Mouse (Mus musculus) lung, embryonic 14.5 days (tissue): Measurements from ENCODE around the gene Gatad2b. TPM values are rescaled to one million over a fixed set of nuclear protein-coding genes. Genes with fewer than 3 reads are reported as not detected.
A peak's percentile ranks its signal among the peaks of the same experiment; 100 is the strongest.
"Not testable (repeated sequence)": the region's sequence is repeated elsewhere in the genome, so short reads cannot be mapped to it uniquely, and the experiment has no call there.

Source experiments
- ATAC-seq: fragments of 200-750 bp; cut with Nextera tagmentation; 2 replicates; pipeline ENCODE4 v1.8.0; 2017; ENCODE audit warnings: mild to moderate bottlenecking, moderate TSS enrichment, moderate library complexity; ENCODE audit not compliant: insufficient read depth
- DNase-seq: peaks from one replicate; pipeline ENCODE4 v3.0.0-alpha.2; 2015
- H3K27ac ChIP-seq: fragments of 300-500 bp; sonication (generic); 2 replicates; pipeline ENCODE4 v1.5.1; 2014; ENCODE audit warnings: low read depth, mild to moderate bottlenecking, moderate library complexity
- H3K27me3 ChIP-seq: fragments of 300-500 bp; sonication (generic); 2 replicates; pipeline ENCODE4 v1.6.1; 2014; ENCODE audit warnings: low read length, control low read depth; ENCODE audit not compliant: insufficient read depth
- H3K36me3 ChIP-seq: fragments of 300-500 bp; sonication (generic); 2 replicates; pipeline ENCODE4 v1.6.1; 2014; ENCODE audit warnings: control low read depth; ENCODE audit not compliant: insufficient read depth
- H3K4me1 ChIP-seq: fragments of 300-500 bp; sonication (generic); 2 replicates; pipeline ENCODE4 v1.6.1; 2014; ENCODE audit warnings: antibody characterized with exemption, control low read depth; ENCODE audit not compliant: insufficient read depth
- H3K4me2 ChIP-seq: fragments of 300-500 bp; sonication (generic); 2 replicates; pipeline ENCODE4 v1.6.1; 2014; ENCODE audit warnings: mild to moderate bottlenecking
- H3K4me3 ChIP-seq: fragments of 300-500 bp; sonication (generic); 2 replicates; pipeline ENCODE4 v1.5.1; 2014; ENCODE audit warnings: low read depth, low read length
- H3K9ac ChIP-seq: fragments of 300-500 bp; sonication (generic); 2 replicates; pipeline ENCODE4 v1.6.1; 2014
- H3K9me3 ChIP-seq: fragments of 300-500 bp; sonication (generic); 2 replicates; pipeline ENCODE4 v1.6.1; 2016; ENCODE audit warnings: low read depth, low read length, control low read depth
- CTCF ChIP-seq: IDR thresholded peaks from 2 replicates; pipeline ENCODE4 v1.5.1; 2016; ENCODE audit warnings: antibody characterized with exemption, low read depth
- WGBS: fragments of 180-500 bp; shearing (Covaris S2); extraction: QIAGEN DNeasy Blood & Tissue Kit; methylation state at CpG from one replicate; pipeline ENCODE4 v1.1.7; 2014; 5-methylcytosine and 5-hydroxymethylcytosine counted together
- polyA plus RNA-seq: library from polyadenylated mRNA; unstranded; fragments of >200 nt; fragmentation: Nextera tagmentation; extraction: Ambion mirVana; gene quantifications from 2 replicates; pipeline ENCODE4 v1.2.1, GENCODE M21; 2014

Gatad2b gene
- polyA plus RNA-seq, 1 experiment from 2014 or later: 15.8 TPM

DNA sequence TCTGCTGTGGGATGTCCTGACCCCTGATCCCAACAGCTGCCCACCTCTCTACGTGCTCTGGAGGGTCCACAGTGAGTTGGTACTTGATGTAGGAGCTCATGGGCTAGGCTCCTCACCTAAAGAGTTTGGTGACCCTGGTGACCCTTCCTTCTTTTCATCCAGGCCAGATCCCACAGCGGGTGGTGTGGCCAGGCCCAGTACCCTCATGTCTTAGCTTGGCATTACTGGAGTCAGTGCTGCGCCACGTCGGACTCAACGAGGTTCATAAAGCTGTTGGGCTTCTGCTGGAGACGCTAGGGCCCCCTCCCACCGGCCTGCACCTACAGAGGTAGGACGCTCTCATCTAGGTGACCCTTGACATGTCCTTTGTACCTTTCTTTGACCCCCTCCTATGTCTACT is 13.8 kb upstream of the Gatad2b start:
- no peak overlapping the region for H3K4me3 ChIP-seq
- H3K4me2 ChIP-seq: no peak overlapping the region
- no peak overlapping the region for H3K27ac ChIP-seq
- DNase-seq (no peak), ATAC-seq (no peak)
- no peaks in the 10 kb centered on the region for H3K4me1 ChIP-seq
- H3K27me3 ChIP-seq: no peaks in the 10 kb centered on the region
- 88% methylated on average over 9 of the region's 9 CpGs for WGBS
- H3K9ac ChIP-seq: no peak overlapping the region
- peaks cover 54% of the 10 kb centered on the region for H3K36me3 ChIP-seq
- H3K9me3 ChIP-seq: no peaks in the 10 kb centered on the region
- no peak for TF ChIP-seq CTCF

- Histone ChIP-seq H3K9me3 (no peaks in the 10 kb centered on the region), H3K4me1 (no peaks in the 10 kb centered on the region), H3K4me3 (no peak overlapping the region), H3K36me3 (peaks cover 52% of the 10 kb centered on the region), H3K9ac (no peak overlapping the region), H3K27me3 (no peaks in the 10 kb centered on the region), H3K4me2 (no peak overlapping the region), H3K27ac (no peak overlapping the region)
- no peak for TF ChIP-seq CTCF
- WGBS: 94% methylated on average over 7 of the region's 7 CpGs
- ATAC-seq (no peak), DNase-seq (no peak)
Measured at GRCm38 (mm10) chr3:90279743-90280142, 13.2 kb upstream of the Gatad2b start.

DNA sequence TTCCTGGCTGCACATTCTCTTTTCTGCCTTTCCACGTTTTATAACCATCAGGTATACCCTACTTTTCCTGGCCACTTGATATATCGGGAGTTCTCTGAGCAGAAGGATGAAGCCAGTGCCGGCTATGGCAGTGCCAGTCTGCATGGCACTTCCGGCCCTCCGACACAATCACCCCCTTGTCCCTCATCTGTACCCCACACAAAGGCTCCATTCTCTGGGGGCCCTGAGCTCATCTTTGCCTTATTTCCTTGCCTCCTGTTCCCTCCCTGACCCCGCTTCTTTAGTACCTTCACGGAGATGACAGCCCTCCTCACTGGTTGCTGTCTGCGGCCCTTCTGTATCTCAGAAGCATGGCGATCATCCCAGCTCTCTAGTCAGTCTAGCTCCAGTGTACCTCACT is 12.3 kb upstream of the Gatad2b start:
- Histone ChIP-seq H3K4me1 (no peaks in the 10 kb centered on the region), H3K9me3 (no peaks in the 10 kb centered on the region), H3K4me3 (no peak overlapping the region), H3K27me3 (no peaks in the 10 kb centered on the region), H3K9ac (no peak overlapping the region), H3K36me3 (peaks cover 42% of the 10 kb centered on the region), H3K4me2 (no peak overlapping the region), H3K27ac (no peak overlapping the region)
- no peak for TF ChIP-seq CTCF
- WGBS: 87% methylated on average over 9 of the region's 9 CpGs
- no peak for ATAC-seq
- DNase-seq: no peak

DNA sequence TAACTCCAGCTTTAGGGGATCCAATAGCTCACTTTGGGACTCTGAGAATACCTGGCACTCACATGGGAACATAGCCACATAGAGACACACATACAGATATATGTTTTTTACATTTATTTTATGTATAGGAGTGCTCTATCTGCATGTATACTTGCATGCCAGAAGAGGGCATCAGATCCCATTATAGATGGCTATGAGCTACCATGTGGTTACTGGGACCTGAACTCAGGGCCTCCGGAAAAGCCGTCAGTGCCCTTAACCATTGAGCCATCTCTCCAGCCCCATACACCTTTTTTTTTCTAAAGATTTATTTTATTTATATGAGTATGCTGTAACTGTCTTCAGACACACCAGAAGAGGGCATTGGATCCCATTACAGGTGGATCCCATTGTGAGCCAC is 8.8 kb upstream of the Gatad2b start:
- Histone ChIP-seq H3K4me2 (no peak overlapping the region), H3K9me3 (no peaks in the 10 kb centered on the region), H3K27ac (no peak overlapping the region), H3K4me1 (no peaks in the 10 kb centered on the region), H3K4me3 (no peak overlapping the region), H3K36me3 (peaks cover 14% of the 10 kb centered on the region; the same call in 1 of the 2 replicates), H3K9ac (no peak overlapping the region), H3K27me3 (no peaks in the 10 kb centered on the region)
- DNase-seq: no peak
- no peak for ATAC-seq
- no peak for TF ChIP-seq CTCF
- 98% methylated on average over 2 of the region's 2 CpGs for WGBS

DNA sequence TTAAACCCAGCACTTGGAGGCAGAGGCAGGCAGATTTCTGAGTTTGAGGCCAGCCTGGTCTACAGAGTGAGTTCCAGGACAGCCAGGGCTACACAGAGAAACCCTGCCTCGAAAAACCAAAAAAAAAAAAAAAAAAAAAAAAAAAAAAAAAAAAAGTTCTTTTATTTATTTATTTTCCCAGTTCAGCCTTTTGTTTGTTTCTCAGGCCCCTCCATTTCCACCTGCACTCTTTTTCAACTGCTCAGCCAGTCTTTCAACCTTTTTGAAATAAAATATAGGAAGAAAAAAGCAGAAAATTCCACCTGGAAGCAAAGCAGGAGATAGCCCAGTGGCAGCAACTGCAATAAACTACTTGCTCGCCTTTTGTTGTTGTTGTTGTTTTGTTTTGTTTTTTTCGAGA is 3.6 kb upstream of the Gatad2b start:
- not testable (repeated sequence) for ATAC-seq, H3K36me3 ChIP-seq
- 63% methylated on average over 2 of the region's 3 CpGs for WGBS

DNA sequence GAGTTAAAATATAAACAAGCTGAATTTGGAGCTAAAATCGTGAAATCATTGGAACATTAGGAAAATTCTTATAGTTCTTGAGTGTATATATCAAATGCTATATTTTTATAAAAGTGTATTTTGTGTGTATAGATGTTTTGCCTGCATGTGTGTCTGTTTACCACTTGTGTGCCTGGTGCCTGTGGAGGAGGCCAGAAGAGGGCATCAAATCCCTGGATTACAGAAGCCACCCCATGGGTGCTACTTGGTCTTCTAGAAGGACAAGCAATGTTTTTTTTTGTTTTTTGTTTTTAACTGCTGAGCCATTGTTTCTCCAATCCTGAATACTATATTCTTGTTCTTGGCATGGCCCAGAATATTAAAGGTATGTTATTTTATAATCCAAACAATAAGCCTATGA is 2.4 kb upstream of the Gatad2b start:
- Histone ChIP-seq H3K4me3 (no peak overlapping the region), H3K27ac (no peak overlapping the region), H3K27me3 (no peaks in the 10 kb centered on the region), H3K9me3 (no peaks in the 10 kb centered on the region), H3K4me1 (peaks cover 9% of the 10 kb centered on the region; the same call in 1 of the 2 replicates), H3K4me2 (no peak overlapping the region), H3K9ac (no peak overlapping the region), H3K36me3 (no peaks in the 10 kb centered on the region)
- no peak for ATAC-seq
- 86% methylated on average over 1 of the region's 1 CpGs for WGBS
- DNase-seq: no peak
- TF ChIP-seq CTCF: no peak

More for the DNA sequence above, 3.6 kb upstream of the Gatad2b start:
- H3K4me3 ChIP-seq, H3K4me2 ChIP-seq, H3K9me3 ChIP-seq, H3K4me1 ChIP-seq, H3K9ac ChIP-seq, DNase-seq, H3K27ac ChIP-seq, H3K27me3 ChIP-seq: not testable (repeated sequence)

DNA sequence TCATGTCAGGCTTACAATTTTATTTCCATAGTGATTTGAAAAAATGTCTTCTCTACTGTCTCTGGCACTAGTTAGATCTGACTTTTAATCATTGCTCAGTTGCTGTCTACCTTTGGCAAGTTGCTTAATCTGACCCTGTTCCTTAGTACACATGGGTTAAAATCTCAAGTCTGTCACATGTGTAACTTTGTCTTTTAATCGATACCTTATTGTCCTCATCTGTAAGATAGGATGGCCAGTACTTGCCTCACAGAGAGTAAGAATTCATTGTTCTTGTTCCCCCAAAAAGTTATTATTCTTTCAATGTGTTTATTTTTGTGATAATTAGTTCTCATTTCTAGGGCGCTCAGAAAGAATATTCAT is 1.0 kb upstream of the Gatad2b start:
- no peak for ATAC-seq
- WGBS: 33% methylated on average over 2 of the region's 2 CpGs
- H3K36me3 ChIP-seq: peaks cover 8% of the 10 kb centered on the region; the same call in 1 of the 2 replicates

More for the DNA sequence above, 1.0 kb upstream of the Gatad2b start:
- Histone ChIP-seq H3K9ac (peak overlapping the region; percentile 55), H3K9me3 (no peaks in the 10 kb centered on the region), H3K4me1 (peaks cover 9% of the 10 kb centered on the region; the same call in 1 of the 2 replicates), H3K4me2 (peak overlapping the region; percentile 57), H3K4me3 (peak overlapping the region; percentile 89), H3K27ac (peak overlapping the region; percentile 87), H3K27me3 (no peaks in the 10 kb centered on the region)
- TF ChIP-seq CTCF: no peak
- DNase-seq: no peak
